Mouse (Mus musculus) adrenal gland, postnatal 14 days (tissue): ENCODE results near the gene Noc3l. TPM values are rescaled to one million over a fixed set of nuclear protein-coding genes. Genes with fewer than 3 reads are reported as not detected.

Experiments used
- DNase-seq: peaks from one replicate; pipeline ENCODE4 v3.0.0; 2021; ENCODE audit warnings: mixed read lengths
- total RNA-seq: library from RNA; stranded (reverse); gene quantifications from 2 replicates; pipeline ENCODE4 v1.2.3, GENCODE M21; 2021

Gene Noc3l
- total RNA-seq, 1 experiment from 2014 or later, result 17.5 TPM

DNA sequence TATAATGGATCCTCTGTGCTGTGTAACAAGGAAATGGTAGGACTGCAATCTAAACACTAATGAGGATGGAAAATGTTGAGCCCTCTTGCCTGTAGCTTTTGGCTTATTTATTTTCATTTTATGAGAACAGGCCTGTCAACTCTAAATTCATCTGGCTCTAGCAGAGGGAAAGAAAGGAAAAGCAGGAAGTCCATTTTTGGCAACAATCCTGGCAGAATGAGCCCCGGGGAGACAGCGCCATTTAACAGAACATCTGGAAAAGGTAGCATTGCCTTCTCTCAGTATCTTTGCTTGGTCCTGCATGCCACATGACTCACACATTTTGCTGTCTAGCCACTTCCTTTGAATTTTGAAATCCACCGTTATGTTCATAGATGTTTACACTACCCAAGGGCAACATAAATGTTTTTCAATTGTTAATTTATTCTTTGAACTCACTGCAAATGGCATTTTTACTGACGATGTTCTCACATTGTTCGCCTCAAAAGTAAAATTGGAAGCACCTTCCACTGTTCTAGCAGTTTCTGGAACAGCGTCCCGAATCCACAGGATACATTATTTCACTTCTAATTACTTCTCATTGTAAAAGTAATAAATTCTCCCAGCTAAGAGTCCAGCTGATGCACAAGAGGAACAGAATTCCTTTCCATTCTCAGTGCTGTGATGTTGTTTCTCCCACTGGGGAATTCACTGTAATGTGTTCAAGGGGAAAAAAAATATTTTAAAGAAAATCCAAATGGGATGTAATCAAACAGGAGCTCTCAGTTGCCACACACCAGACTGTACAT, 60.2 kb downstream of the Noc3l start:
- DNase-seq, result no peak

- DNase-seq, result no peak
Measured at GRCm38 (mm10) chr19:38758056-38758455, 61.0 kb downstream of the Noc3l start.

DNA sequence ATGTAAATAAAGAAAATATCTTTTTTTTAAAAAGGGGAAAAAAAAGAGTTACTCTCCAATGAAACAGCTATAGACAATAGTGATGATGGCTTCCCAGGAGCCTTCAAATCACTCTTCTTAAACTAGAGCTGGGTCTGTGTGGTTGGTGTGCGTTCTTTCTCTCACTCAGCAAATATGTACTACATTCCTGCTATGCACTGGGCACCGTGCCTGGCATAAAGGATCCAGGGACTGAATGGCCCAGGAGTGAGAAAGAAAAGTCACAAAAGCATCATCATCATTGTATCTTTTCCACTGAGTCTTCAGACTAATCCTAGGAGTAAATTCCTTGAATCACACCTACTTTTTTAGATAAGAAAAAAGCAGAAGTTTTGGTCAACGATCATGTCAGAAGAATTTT, 61.9 kb downstream of the Noc3l start:
- DNase-seq, result no peak

DNA sequence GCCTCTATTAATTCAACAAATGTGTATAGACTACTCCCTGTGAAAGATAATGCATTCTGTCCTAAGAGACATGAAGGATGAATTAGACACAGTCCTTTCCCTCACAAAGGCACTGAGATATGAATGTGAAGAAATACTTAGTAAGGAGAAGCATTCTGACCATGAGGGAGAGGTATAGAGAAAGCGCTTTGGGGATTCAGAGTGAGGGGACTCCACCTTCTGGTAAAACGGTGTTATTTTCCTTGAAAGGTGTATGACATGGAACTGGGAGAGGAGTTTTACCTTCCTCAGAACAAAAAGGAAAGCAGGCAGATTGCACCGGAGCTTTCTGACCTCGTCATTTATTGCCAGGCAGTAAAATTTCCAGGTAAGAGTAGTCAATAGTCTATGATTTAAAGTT, 68.8 kb downstream of the Noc3l start:
- no peak for DNase-seq

GRCm38 (mm10) chr19:38746492-38747014, 72.5 kb downstream of the Noc3l start:
- DNase-seq, result no peak

GRCm38 (mm10) chr19:38745810-38746491, 73.1 kb downstream of the Noc3l start:
- no peak for DNase-seq

GRCm38 (mm10) chr19:38744546-38744945, 74.5 kb downstream of the Noc3l start:
- no peak for DNase-seq

Other genes with a start within 250 kb of the Noc3l start
- 9.2 and 10.3 TPM in 2 replicates for gene Tbc1d12, start 17.3 kb upstream of the Noc3l start, total RNA-seq
- gene Hells, start 111.7 kb upstream of the Noc3l start, total RNA-seq, result 11.0 and 17.4 TPM in 2 replicates
- 0.67 TPM in 1 of 2 replicates, not detected in the other for gene Cyp2c55, start 187.8 kb upstream of the Noc3l start, total RNA-seq
- not detected in 2 replicates for gene Cyp2c65, start 241.8 kb upstream of the Noc3l start, total RNA-seq